16 mouse cellular contexts compared by ENCODE assay signal in the genomic region with DNA sequence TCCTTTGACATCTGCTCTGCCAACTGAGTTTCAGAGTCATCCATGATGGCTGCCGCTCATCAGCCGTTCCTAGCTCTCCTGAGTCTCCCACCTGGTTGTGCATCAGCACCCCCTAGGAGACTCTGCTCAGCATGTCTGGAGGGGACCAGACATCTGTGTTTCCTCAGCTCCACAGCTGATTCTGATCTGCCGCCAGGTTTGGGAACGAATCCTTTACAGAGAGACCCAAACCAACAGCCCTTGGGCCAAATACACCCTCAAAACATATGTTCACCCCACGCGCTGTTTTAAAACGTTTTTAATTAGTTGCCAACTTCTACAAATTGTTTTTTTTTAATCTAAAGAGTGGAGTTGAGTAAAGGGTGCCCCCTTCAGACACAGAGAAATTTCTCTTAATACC. TPM values are rescaled to one million over a fixed set of nuclear protein-coding genes. Genes with fewer than 3 reads are reported as not detected.
DNase-seq lines count a peak whose midpoint lies in the region; ATAC-seq and TF ChIP-seq lines count a peak whose summit lies in the region.
"Had no signal": no experiment of that assay in that cellular context is flagged by ENCODE, and none has a peak within 500 bp of the region (broad histone marks: within the 10 kb centered on the region; RNA-seq: fewer than 3 reads in every experiment).

No protein-coding gene starts in this region.

- H3K9ac ChIP-seq in forebrain, postnatal 0 days = no peak overlapping the region
- H3K9ac ChIP-seq: limb, embryonic 12.5 days; lung, embryonic 14.5 days had no signal

- no peak for TF ChIP-seq CTCF in brain, embryonic 14.5 days (IDR thresholded peaks at IDR 0.05; ENCODE audit: borderline replicate concordance, extremely low read depth, insufficient read depth, insufficient read length)
- no peak for TF ChIP-seq CTCF in forebrain, postnatal 0 days (IDR thresholded peaks at IDR 0.05; ENCODE audit: low read depth)

- peak; percentile 62 for DNase-seq in brain, embryonic 14.5 days (ENCODE audit: low read depth)
- peak; percentile 61 for DNase-seq in forebrain, postnatal 0 days
- peak; percentile 29 to 37 for DNase-seq in layer of hippocampus, postnatal 10 days (ENCODE audit: low spot score in 2 of 2)
- DNase-seq in right cerebral cortex, postnatal 10 days (ENCODE audit: low spot score in 2 of 2) = peak; percentile 76 to 81
- DNase-seq in cerebellum, adult 11 months = no peak
- DNase-seq in spleen, postnatal 14 days (ENCODE audit: low spot score in 2 of 2) = no peak
- no peak for DNase-seq in heart, adult 8-10 months (ENCODE audit: low spot score)
- DNase-seq: adrenal gland, postnatal 25 days; cerebellum, adult 2 months; heart, adult 2 months; heart, postnatal 36 days; kidney, postnatal 10 days; lung, embryonic 14.5 days had no signal

- no peak overlapping the region for H3K27ac ChIP-seq in forebrain, postnatal 0 days (ENCODE audit: low read depth, low read length)
- H3K27ac ChIP-seq: heart, adult 2 months; limb, embryonic 12.5 days; stomach, postnatal 0 days had no signal

- 66% methylated on average over 7 of the region's 7 CpGs for WGBS in forebrain, postnatal 0 days

- no peak overlapping the region for H3K4me3 ChIP-seq in forebrain, postnatal 0 days (ENCODE audit: low read depth, low read length)
- H3K4me3 ChIP-seq: heart, adult 2 months; limb, embryonic 12.5 days had no signal

- TF ChIP-seq POLR2A in brain, embryonic 14.5 days (IDR thresholded peaks at IDR 0.05; ENCODE audit: borderline replicate concordance, extremely low read depth, insufficient read depth, insufficient read length, poor library complexity, severe bottlenecking) = no peak

- ATAC-seq in forebrain, postnatal 0 days = peak; percentile 34; the same call in 1 of the 2 replicates
- ATAC-seq: inflammation-experienced regulatory T-cells, adult 6 months had no signal

- H3K9me3 ChIP-seq in forebrain, postnatal 0 days (ENCODE audit: low read length) = no peaks in the 10 kb centered on the region

- H3K4me2 ChIP-seq in forebrain, postnatal 0 days (ENCODE audit: low read depth) = no peak overlapping the region
- H3K4me2 ChIP-seq: limb, embryonic 12.5 days; lung, embryonic 14.5 days had no signal

- H3K36me3 ChIP-seq in forebrain, postnatal 0 days (ENCODE audit: insufficient read depth) = no peaks in the 10 kb centered on the region
- H3K36me3 ChIP-seq: limb, embryonic 12.5 days had no signal

- H3K27me3 ChIP-seq in forebrain, postnatal 0 days (ENCODE audit: insufficient read depth, low read length) = no peaks in the 10 kb centered on the region
- H3K27me3 ChIP-seq: limb, embryonic 12.5 days had no signal

- H3K4me1 ChIP-seq in forebrain, postnatal 0 days (ENCODE audit: insufficient read depth) = no peaks in the 10 kb centered on the region
- H3K4me1 ChIP-seq: limb, embryonic 12.5 days had no signal

RNA-seq across cellular contexts. Expression of a gene that starts 31.2 kb away (rescaled TPM):
- 3.6 and 7.7 TPM in 2 replicates for polyA plus RNA-seq in brain, embryonic 14.5 days (2012; rRNA removed)
- total RNA-seq in forebrain, postnatal 0 days (2014; rRNA removed) = 18.9 and 27.9 TPM in 2 replicates
- polyA plus RNA-seq in forebrain, postnatal 0 days (2015; fragmentation: Nextera tagmentation; extraction: Ambion mirVana) = 6.7 and 9.4 TPM in 2 replicates
- 10 to 100 TPM; 39.4 to 46.7 TPM for total RNA-seq in layer of hippocampus, postnatal 10 days (2021)
- 10 to 100 TPM; 65.7 to 97.5 (median 80.6) TPM for total RNA-seq in heart, adult 8-10 months (2022)

RNA-seq across cellular contexts. Expression of a gene that starts 53.5 kb away (rescaled TPM):
- polyA plus RNA-seq in brain, embryonic 14.5 days (2012; rRNA removed) = 25.6 and 27.9 TPM in 2 replicates
- total RNA-seq in forebrain, postnatal 0 days (2014; rRNA removed) = 30.3 and 31.5 TPM in 2 replicates
- 13.2 and 21.0 TPM in 2 replicates for polyA plus RNA-seq in forebrain, postnatal 0 days (2015; fragmentation: Nextera tagmentation; extraction: Ambion mirVana)
- 10 to 100 TPM; 22.1 to 25.1 TPM for total RNA-seq in layer of hippocampus, postnatal 10 days (2021)
- 10 to 100 TPM; 13.7 to 15.1 (median 14.3) TPM for total RNA-seq in heart, adult 8-10 months (2022)

RNA-seq across cellular contexts. Expression of a gene that starts 53.7 kb away (rescaled TPM):
- polyA plus RNA-seq in brain, embryonic 14.5 days (2012; rRNA removed) = 29.0 and 57.1 TPM in 2 replicates
- 37.0 and 43.9 TPM in 2 replicates for total RNA-seq in forebrain, postnatal 0 days (2014; rRNA removed)
- polyA plus RNA-seq in forebrain, postnatal 0 days (2015; fragmentation: Nextera tagmentation; extraction: Ambion mirVana) = 41.7 and 47.3 TPM in 2 replicates
- total RNA-seq in layer of hippocampus, postnatal 10 days (2021) = 10 to 100 TPM; 91.1 to 93.5 TPM
- total RNA-seq in heart, adult 8-10 months (2022) = 10 to 100 TPM; 33.7 to 42.1 (median 38.8) TPM

Comparison
In these comparisons a context has a peak if more than half of its experiments do, and no peak if none do; other contexts are left out.
1. DNase-seq: peak in brain, embryonic 14.5 days (single experiment), forebrain, postnatal 0 days (single experiment), layer of hippocampus, postnatal 10 days (2 of 2) and right cerebral cortex, postnatal 10 days (2 of 2); none in cerebellum, adult 11 months (single experiment), spleen, postnatal 14 days (0 of 2) and heart, adult 8-10 months (single experiment).